Mouse (Mus musculus) intestine, embryonic 15.5 days (tissue): ENCODE measurements around the gene Ate1. TPM values are rescaled to one million over a fixed set of nuclear protein-coding genes. Genes with fewer than 3 reads are reported as not detected.

Experiments used
- ATAC-seq: fragments of 200-750 bp; cut with Nextera tagmentation; 2 replicates; pipeline ENCODE4 v1.8.0; 2017; ENCODE audit warnings: moderate TSS enrichment, moderate library complexity
- H3K27ac ChIP-seq: fragments of 300-500 bp; sonication (generic); 2 replicates; pipeline ENCODE4 v1.5.1; 2015; ENCODE audit warnings: mild to moderate bottlenecking, inconsistent platforms
- H3K27me3 ChIP-seq: fragments of 300-500 bp; sonication (generic); replicated peaks from 2 replicates; pipeline ENCODE4 v1.6.1; 2015; ENCODE audit warnings: inconsistent platforms
- H3K36me3 ChIP-seq: fragments of 300-500 bp; sonication (generic); 2 replicates; pipeline ENCODE4 v1.6.1; 2015; ENCODE audit warnings: inconsistent platforms
- H3K4me1 ChIP-seq: fragments of 300-500 bp; sonication (generic); replicated peaks from 2 replicates; pipeline ENCODE4 v1.6.1; 2015; ENCODE audit warnings: inconsistent platforms
- H3K4me2 ChIP-seq: fragments of 300-500 bp; sonication (generic); replicated peaks from 2 replicates; pipeline ENCODE4 v1.6.1; 2015; ENCODE audit warnings: mild to moderate bottlenecking, inconsistent platforms
- H3K4me3 ChIP-seq: fragments of 300-500 bp; sonication (generic); replicated peaks from 2 replicates; pipeline ENCODE4 v1.5.1; 2015; ENCODE audit warnings: inconsistent platforms
- H3K9ac ChIP-seq: fragments of 300-500 bp; sonication (generic); 2 replicates; pipeline ENCODE4 v1.6.1; 2015; ENCODE audit warnings: inconsistent platforms
- H3K9me3 ChIP-seq: fragments of 300-500 bp; sonication (generic); 2 replicates; pipeline ENCODE4 v1.6.1; 2016; ENCODE audit warnings: inconsistent platforms
- WGBS: fragments of 180-500 bp; shearing (Covaris S2); methylation state at CpG from one replicate; pipeline ENCODE4 v1.1.7; 2015; 5-methylcytosine and 5-hydroxymethylcytosine counted together
- polyA plus RNA-seq: library from polyadenylated mRNA; unstranded; fragments of >200 nt; fragmentation: Nextera tagmentation; extraction: Ambion mirVana; gene quantifications from 2 replicates; pipeline ENCODE4 v1.2.1, GENCODE M21; 2015

Ate1 gene
- polyA plus RNA-seq, 1 experiment from 2014 or later, result 57.5 TPM

DNA sequence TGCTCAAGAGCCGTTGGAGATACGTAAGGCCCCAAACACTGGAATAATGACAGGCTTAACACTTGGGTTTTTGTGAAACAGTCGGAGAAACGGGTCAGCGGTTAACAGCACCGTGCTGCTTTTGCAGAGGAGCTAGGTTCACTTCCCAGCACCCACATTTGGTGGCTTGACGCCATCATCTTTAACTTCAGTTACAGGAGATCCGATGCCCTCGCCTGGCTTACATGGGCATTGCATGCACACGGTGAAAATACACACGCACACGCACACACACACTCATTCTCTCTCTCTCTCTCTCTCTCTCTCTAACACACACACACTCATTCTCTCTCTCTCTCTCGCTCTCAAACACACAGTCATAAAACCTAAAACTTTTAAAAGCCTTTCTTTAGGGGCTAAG, 138.0 kb downstream of the Ate1 start:
- 94% methylated on average over 13 of the region's 13 CpGs for WGBS
- no peaks in the 10 kb centered on the region for H3K36me3 ChIP-seq
- no peak overlapping the region for H3K27ac ChIP-seq
- no peaks in the 10 kb centered on the region for H3K4me1 ChIP-seq
- no peaks in the 10 kb centered on the region for H3K9me3 ChIP-seq
- no peak overlapping the region for H3K4me3 ChIP-seq
- no peaks in the 10 kb centered on the region for H3K27me3 ChIP-seq
- H3K9ac ChIP-seq, result no peak overlapping the region
- no peak for ATAC-seq
- H3K4me2 ChIP-seq, result no peak overlapping the region

GRCm38 (mm10) chr7:130381387-130381951, 138.7 kb downstream of the Ate1 start:
- H3K9ac ChIP-seq, result no peak overlapping the region
- 83% methylated on average over 8 of the region's 8 CpGs for WGBS
- no peak overlapping the region for H3K4me3 ChIP-seq

GRCm38 (mm10) chr7:130380769-130381355, 139.3 kb downstream of the Ate1 start:
- H3K9me3 ChIP-seq, result no peaks in the 10 kb centered on the region
- WGBS, result 85% methylated on average over 8 of the region's 8 CpGs
- H3K27ac ChIP-seq, result no peak overlapping the region
- H3K36me3 ChIP-seq, result no peaks in the 10 kb centered on the region
- no peak overlapping the region for H3K9ac ChIP-seq
- no peaks in the 10 kb centered on the region for H3K4me1 ChIP-seq
- no peaks in the 10 kb centered on the region for H3K27me3 ChIP-seq
- ATAC-seq, result no peak
- no peak overlapping the region for H3K4me2 ChIP-seq
- no peak overlapping the region for H3K4me3 ChIP-seq

More at GRCm38 (mm10) chr7:130381387-130381951, 138.7 kb downstream of the Ate1 start:
- no peak overlapping the region for H3K27ac ChIP-seq
- no peak for ATAC-seq
- H3K27me3 ChIP-seq, result no peaks in the 10 kb centered on the region
- H3K4me1 ChIP-seq, result no peaks in the 10 kb centered on the region
- no peak overlapping the region for H3K4me2 ChIP-seq
- H3K9me3 ChIP-seq, result no peaks in the 10 kb centered on the region
- no peaks in the 10 kb centered on the region for H3K36me3 ChIP-seq

- no peak overlapping the region for H3K9ac ChIP-seq
These were observed 139.8 kb downstream of the Ate1 start for GRCm38 (mm10) chr7:130380367-130380766.

GRCm38 (mm10) chr7:130379886-130380285, 140.3 kb downstream of the Ate1 start:
- H3K27me3 ChIP-seq, result no peaks in the 10 kb centered on the region
- H3K4me1 ChIP-seq, result no peaks in the 10 kb centered on the region
- no peak overlapping the region for H3K9ac ChIP-seq
- H3K4me3 ChIP-seq, result no peak overlapping the region
- 79% methylated on average over 5 of the region's 5 CpGs for WGBS
- no peaks in the 10 kb centered on the region for H3K9me3 ChIP-seq
- no peak overlapping the region for H3K4me2 ChIP-seq
- no peaks in the 10 kb centered on the region for H3K36me3 ChIP-seq
- ATAC-seq, result no peak
- H3K27ac ChIP-seq, result no peak overlapping the region

More at GRCm38 (mm10) chr7:130380367-130380766, 139.8 kb downstream of the Ate1 start:
- Histone ChIP-seq H3K4me2 (no peak overlapping the region), H3K36me3 (no peaks in the 10 kb centered on the region), H3K27me3 (no peaks in the 10 kb centered on the region), H3K9me3 (no peaks in the 10 kb centered on the region), H3K27ac (no peak overlapping the region), H3K4me1 (no peaks in the 10 kb centered on the region), H3K4me3 (no peak overlapping the region)
- no peak for ATAC-seq
- WGBS, result 93% methylated on average over 7 of the region's 7 CpGs

GRCm38 (mm10) chr7:130378308-130378707, 141.9 kb downstream of the Ate1 start:
- no peak overlapping the region for H3K9ac ChIP-seq
- no peak overlapping the region for H3K4me3 ChIP-seq
- H3K9me3 ChIP-seq, result no peaks in the 10 kb centered on the region
- no peaks in the 10 kb centered on the region for H3K27me3 ChIP-seq
- H3K4me2 ChIP-seq, result no peak overlapping the region
- H3K4me1 ChIP-seq, result no peaks in the 10 kb centered on the region
- no peaks in the 10 kb centered on the region for H3K36me3 ChIP-seq
- WGBS, result 78% methylated on average over 3 of the region's 3 CpGs
- ATAC-seq, result no peak
- H3K27ac ChIP-seq, result no peak overlapping the region

DNA sequence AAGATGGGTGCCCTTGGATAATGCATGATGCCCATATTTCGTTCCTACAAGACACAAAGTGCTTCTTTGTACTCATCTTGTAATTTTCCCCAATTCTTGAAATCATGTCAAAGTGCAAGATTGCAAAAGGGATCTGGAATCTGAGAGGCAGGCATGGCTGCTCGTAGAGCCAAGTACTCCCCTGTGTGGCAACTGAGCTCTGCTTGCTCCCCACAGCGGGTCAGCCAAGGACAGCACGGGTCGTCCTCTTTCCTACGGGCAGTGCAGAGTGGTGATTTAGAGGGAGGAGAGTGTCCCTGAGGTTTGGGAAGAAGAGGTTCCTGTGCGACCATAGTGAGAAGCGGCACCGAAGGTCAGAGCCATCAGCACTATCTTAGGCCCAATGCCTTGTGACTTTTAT, 145.9 kb downstream of the Ate1 start:
- no peak overlapping the region for H3K9ac ChIP-seq
- 81% methylated on average over 9 of the region's 9 CpGs for WGBS
- no peaks in the 10 kb centered on the region for H3K27me3 ChIP-seq
- no peak overlapping the region for H3K27ac ChIP-seq
- H3K36me3 ChIP-seq, result no peaks in the 10 kb centered on the region
- no peak for ATAC-seq
- no peak overlapping the region for H3K4me3 ChIP-seq
- H3K4me2 ChIP-seq, result no peak overlapping the region
- H3K9me3 ChIP-seq, result no peaks in the 10 kb centered on the region
- no peaks in the 10 kb centered on the region for H3K4me1 ChIP-seq

DNA sequence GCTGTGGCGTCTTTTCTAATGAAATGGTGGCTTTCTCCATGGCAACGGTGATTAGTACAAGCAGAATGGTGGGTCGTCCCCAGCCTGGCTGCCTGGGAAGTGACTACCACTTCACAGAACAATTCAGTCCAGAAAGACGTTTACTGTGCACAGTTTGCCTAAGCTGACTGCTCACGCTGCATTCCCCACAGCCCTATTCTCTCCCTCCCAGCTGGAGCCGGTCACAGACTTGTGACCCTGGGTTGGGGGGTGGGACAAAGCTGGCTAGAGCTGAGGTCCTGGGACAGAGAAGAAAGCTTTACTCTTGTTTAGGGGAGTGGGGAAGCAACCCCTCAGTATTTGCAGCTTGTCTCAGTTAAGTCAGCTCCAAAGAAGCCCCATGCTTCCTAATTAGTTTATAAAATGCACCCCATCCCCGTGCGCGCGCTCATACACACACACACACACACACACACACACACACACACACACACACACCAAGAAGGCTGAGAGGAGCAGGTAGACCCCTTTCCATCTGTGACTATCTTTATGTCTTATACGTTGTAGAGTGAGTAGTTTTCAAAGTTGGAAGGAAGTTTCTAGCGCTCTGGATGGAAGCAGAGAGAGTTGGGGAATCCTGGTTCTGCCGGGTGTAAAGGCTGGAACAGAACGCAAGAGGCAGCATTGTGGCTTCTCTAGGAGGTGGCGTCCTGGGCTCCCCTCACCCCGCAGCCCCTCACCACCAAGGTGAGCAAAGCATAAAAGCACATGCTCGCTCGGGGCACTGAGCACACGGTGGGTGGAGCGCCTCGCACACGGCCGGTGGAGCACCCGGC, 151.1 kb downstream of the Ate1 start:
- no peak for ATAC-seq
- Histone ChIP-seq H3K4me3 (no peak overlapping the region), H3K36me3 (no peaks in the 10 kb centered on the region), H3K27ac (no peak overlapping the region), H3K4me2 (0 out of 2 replicates have a peak overlapping the region, but pooled peaks have one; percentile 28), H3K9ac (no peak overlapping the region), H3K9me3 (no peaks in the 10 kb centered on the region), H3K4me1 (peaks cover 3% of the 10 kb centered on the region; the same call in 1 of the 2 replicates), H3K27me3 (no peaks in the 10 kb centered on the region)
- WGBS, result 48% methylated on average over 24 of the region's 24 CpGs

DNA sequence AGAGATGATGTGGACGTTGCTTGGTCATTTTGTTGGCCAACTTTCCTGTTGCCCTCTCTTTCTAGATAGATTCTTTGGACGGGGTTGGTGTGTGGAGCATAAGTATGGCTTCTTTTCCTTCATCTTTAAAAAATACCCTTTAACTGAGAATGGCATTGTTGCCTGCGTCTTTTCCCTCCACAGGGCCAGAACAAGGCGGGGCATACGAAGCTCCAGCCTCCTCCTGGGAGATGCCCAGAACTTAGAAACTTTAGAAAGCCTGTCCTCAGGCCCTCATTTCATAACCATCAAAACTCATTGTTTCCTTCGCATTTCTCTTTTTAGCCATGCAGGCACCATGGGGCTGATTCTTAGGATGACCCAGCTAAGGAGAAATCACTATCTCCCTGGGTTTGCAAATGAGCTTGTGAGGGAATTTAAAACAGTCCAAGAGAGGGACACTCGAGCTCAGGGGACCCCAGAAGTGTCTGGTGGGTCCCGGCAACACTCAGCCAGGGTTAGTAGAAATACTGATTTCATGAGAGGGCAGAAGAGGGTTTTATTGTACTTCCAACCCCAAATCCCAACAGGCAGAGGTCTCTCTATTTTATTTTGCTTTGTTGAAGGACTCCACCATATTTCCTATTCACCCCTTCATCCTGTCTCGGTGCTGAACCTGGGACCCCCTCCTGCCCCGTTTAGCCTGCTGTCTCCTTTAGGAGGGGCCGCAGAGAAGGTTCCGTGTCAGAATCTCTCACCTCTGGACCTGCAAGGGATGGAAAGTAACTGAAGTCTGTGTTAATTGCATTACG, 151.9 kb downstream of the Ate1 start:
- Histone ChIP-seq H3K27ac (no peak overlapping the region), H3K4me3 (no peak overlapping the region), H3K9me3 (no peaks in the 10 kb centered on the region), H3K4me1 (peaks cover 3% of the 10 kb centered on the region; the same call in 1 of the 2 replicates), H3K36me3 (no peaks in the 10 kb centered on the region), H3K9ac (no peak overlapping the region), H3K27me3 (no peaks in the 10 kb centered on the region), H3K4me2 (no peak overlapping the region)
- ATAC-seq, result no peak
- WGBS, result 62% methylated on average over 13 of the region's 13 CpGs

- Histone ChIP-seq H3K4me2 (no peak overlapping the region), H3K9ac (no peak overlapping the region), H3K27me3 (no peaks in the 10 kb centered on the region), H3K4me1 (peaks cover 3% of the 10 kb centered on the region; the same call in 1 of the 2 replicates), H3K27ac (no peak overlapping the region), H3K4me3 (no peak overlapping the region), H3K36me3 (no peaks in the 10 kb centered on the region), H3K9me3 (no peaks in the 10 kb centered on the region)
- WGBS, result 48% methylated on average over 12 of the region's 12 CpGs
- ATAC-seq, result no peak
These were observed 152.7 kb downstream of the Ate1 start for GRCm38 (mm10) chr7:130367222-130368035.

GRCm38 (mm10) chr7:130365711-130366110, 154.5 kb downstream of the Ate1 start:
- Histone ChIP-seq H3K9ac (no peak overlapping the region), H3K4me2 (no peak overlapping the region), H3K9me3 (no peaks in the 10 kb centered on the region), H3K27me3 (no peaks in the 10 kb centered on the region), H3K4me3 (no peak overlapping the region), H3K27ac (no peak overlapping the region), H3K36me3 (no peaks in the 10 kb centered on the region), H3K4me1 (peaks cover 3% of the 10 kb centered on the region; the same call in 1 of the 2 replicates)
- WGBS, result 90% methylated on average over 10 of the region's 10 CpGs
- no peak for ATAC-seq
